Mouse (Mus musculus): ENCODE data around the gene Sfrp2. TPM values are rescaled to one million over a fixed set of nuclear protein-coding genes. Genes with fewer than 3 reads are reported as not detected.

The Sfrp2 gene
- 10 to 100 TPM in 1 of 2 experiments, 1 to 10 TPM in 1; 9.1 to 13.2 TPM for total RNA-seq (2021)
- long read RNA-seq, experiment 1, transcript Sfrp2-201 (3 exons, 2,003 nt) = major isoform, 22 of 22 reads
- long read RNA-seq, experiment 1, partial matches to known transcripts = 0 of 22 reads
- long read RNA-seq, experiment 1, other reads (novel, unspliced or antisense) = 0 of 22 reads
- long read RNA-seq, experiment 2, transcript Sfrp2-201 (3 exons, 2,003 nt) = major isoform, 41 of 41 reads
- long read RNA-seq, experiment 2, partial matches to known transcripts = 0 of 41 reads
- long read RNA-seq, experiment 2, other reads (novel, unspliced or antisense) = 0 of 41 reads

GRCm38 (mm10) chr3:83765871-83766725, at the start of gene Sfrp2:
Gene Sfrp2 (plus strand): TSS chr3:83766321.
- intact Hi-C loops (cut with DNase I) = loop anchor here (2.0 to 10.0 kb wide), 3 partner anchors 269 to 479 kb away; no protein-coding TSS in a partner anchor
- peak; percentile 45 to 48 for DNase-seq

GRCm38 (mm10) chr3:83717643-83718231, 48.4 kb upstream of the Sfrp2 start:
- intact Hi-C loops (cut with DNase I) = no loop called here
- peak in 1 of 2 experiments; percentile 26 for DNase-seq

GRCm38 (mm10) chr3:83718662-83719061, 47.5 kb upstream of the Sfrp2 start:
- intact Hi-C loops (cut with DNase I) = no loop called here

GRCm38 (mm10) chr3:83728223-83728622, 37.9 kb upstream of the Sfrp2 start:
- intact Hi-C loops (cut with DNase I) = no loop called here
- no peak for DNase-seq

More at GRCm38 (mm10) chr3:83718662-83719061, 47.5 kb upstream of the Sfrp2 start:
- no peak for DNase-seq

- no peak for DNase-seq
- intact Hi-C loops (cut with DNase I) = no loop called here
Measured at GRCm38 (mm10) chr3:83728675-83729390, 37.3 kb upstream of the Sfrp2 start.

GRCm38 (mm10) chr3:83733985-83734384, 32.1 kb upstream of the Sfrp2 start:
- intact Hi-C loops (cut with DNase I) = no loop called here
- DNase-seq = no peak

GRCm38 (mm10) chr3:83736980-83737379, 29.1 kb upstream of the Sfrp2 start:
- intact Hi-C loops (cut with DNase I) = no loop called here
- no peak for DNase-seq

- intact Hi-C loops (cut with DNase I) = no loop called here
- peak; percentile 22 to 45 for DNase-seq
Measured at GRCm38 (mm10) chr3:83740246-83740645, 25.9 kb upstream of the Sfrp2 start.

GRCm38 (mm10) chr3:83747276-83747675, 18.8 kb upstream of the Sfrp2 start:
- DNase-seq = no peak
- intact Hi-C loops (cut with DNase I) = no loop called here

GRCm38 (mm10) chr3:83747895-83748294, 18.2 kb upstream of the Sfrp2 start:
- DNase-seq = no peak
- intact Hi-C loops (cut with DNase I) = no loop called here

GRCm38 (mm10) chr3:83751625-83752024, 14.5 kb upstream of the Sfrp2 start:
- DNase-seq = no peak
- intact Hi-C loops (cut with DNase I) = no loop called here

GRCm38 (mm10) chr3:83752196-83752595, 13.9 kb upstream of the Sfrp2 start:
- intact Hi-C loops (cut with DNase I) = no loop called here
- DNase-seq = no peak

- no peak for DNase-seq
- intact Hi-C loops (cut with DNase I) = no loop called here
Measured at GRCm38 (mm10) chr3:83755043-83755635, 11.0 kb upstream of the Sfrp2 start.

- no peak for DNase-seq
- intact Hi-C loops (cut with DNase I) = no loop called here
Measured at GRCm38 (mm10) chr3:83755666-83756065, 10.5 kb upstream of the Sfrp2 start.

GRCm38 (mm10) chr3:83762361-83762760, 3.8 kb upstream of the Sfrp2 start:
- DNase-seq = peak in 1 of 2 experiments; percentile 9
- intact Hi-C loops (cut with DNase I) = loop anchor here (5.0 to 10.0 kb wide), 2 partner anchors 348 to 460 kb away; no protein-coding TSS in a partner anchor

GRCm38 (mm10) chr3:83763551-83764548, 2.3 kb upstream of the Sfrp2 start:
- intact Hi-C loops (cut with DNase I) = loop anchor here (2.0 to 10.0 kb wide), 3 partner anchors 349 to 477 kb away; no protein-coding TSS in a partner anchor

GRCm38 (mm10) chr3:83766726-83767070, 577 bp downstream of the Sfrp2 start:
- intact Hi-C loops (cut with DNase I) = loop anchor here (5.0 to 10.0 kb wide), 2 partner anchors 269 to 352 kb away; no protein-coding TSS in a partner anchor
- DNase-seq = peak in 1 of 2 experiments; percentile 7

More at GRCm38 (mm10) chr3:83763551-83764548, 2.3 kb upstream of the Sfrp2 start:
- peak; percentile 78 to 86 for DNase-seq

- intact Hi-C loops (cut with DNase I) = loop anchor here (5.0 to 10.0 kb wide), 2 partner anchors 270 to 352 kb away; no protein-coding TSS in a partner anchor
- no peak for DNase-seq
Measured at GRCm38 (mm10) chr3:83767121-83767520, 1.0 kb downstream of the Sfrp2 start.

Data from heart, postnatal 14 days (tissue).